Mouse (Mus musculus) liver, embryonic 14.5 days (tissue): ENCODE measurements around the gene Olfr1128.
"Not testable (repeated sequence)": the region's sequence is repeated elsewhere in the genome, so short reads cannot be mapped to it uniquely, and the experiment has no call there.

Source experiments
- CTCF ChIP-seq: IDR thresholded peaks from 2 replicates; pipeline ENCODE4 v1.5.1; 2016; ENCODE audit warnings: antibody characterized with exemption, low read depth, control low read depth
- EP300 ChIP-seq: IDR thresholded peaks from 2 replicates; pipeline ENCODE4 v1.6.1; 2016; ENCODE audit warnings: antibody characterized with exemption, low read depth

DNA sequence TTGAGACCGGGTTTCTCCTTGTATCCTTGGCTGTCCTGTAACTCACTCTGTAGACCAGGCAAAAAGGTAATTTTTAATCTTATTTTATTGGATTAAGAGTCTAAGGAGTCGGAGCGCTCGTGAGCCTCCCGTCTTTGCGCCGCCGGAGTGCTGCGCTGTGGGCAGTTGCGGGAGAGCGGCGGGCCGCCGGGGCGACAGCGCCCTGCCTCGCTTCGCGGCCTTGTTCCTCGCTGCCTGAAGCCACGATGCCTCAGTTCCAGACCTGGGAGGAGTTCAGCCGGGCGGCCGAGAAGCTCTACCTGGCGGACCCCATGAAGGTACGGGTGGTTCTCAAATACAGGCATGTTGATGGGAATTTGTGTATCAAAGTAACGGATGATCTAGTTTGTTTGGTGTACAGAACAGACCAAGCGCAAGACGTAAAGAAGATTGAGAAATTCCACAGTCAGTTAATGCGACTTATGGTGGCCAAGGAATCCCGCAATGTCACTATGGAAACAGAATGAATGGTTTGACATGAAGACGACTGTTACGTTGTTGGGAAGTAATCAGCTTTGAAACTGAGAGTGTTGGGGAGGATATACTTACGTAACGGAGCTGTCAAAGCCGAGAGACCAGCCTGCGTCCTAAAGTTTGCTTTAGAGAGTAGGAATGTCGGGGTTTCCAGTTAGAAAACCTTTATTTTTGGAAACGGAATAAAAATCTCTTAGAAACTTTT is 19.3 kb downstream of the Olfr1128 start:
- not testable (repeated sequence) for TF ChIP-seq CTCF, EP300
